In genomic region chr2:173224097-173224496, GRCm38 (mm10) we compare ENCODE assay signal across 12 mouse cellular contexts. TPM values are rescaled to one million over a fixed set of nuclear protein-coding genes. Genes with fewer than 3 reads are reported as not detected.
"Had no signal": no experiment of that assay in that cellular context is flagged by ENCODE, and none has a peak within 500 bp of the region (broad histone marks: within the 10 kb centered on the region; RNA-seq: fewer than 3 reads in every experiment).

No protein-coding gene starts in this region.

- ATAC-seq: liver, embryonic 12.5 days had no signal

- H3K4me1 ChIP-seq: liver, embryonic 12.5 days had no signal

- H3K4me2 ChIP-seq: liver, embryonic 12.5 days; midbrain, embryonic 11.5 days had no signal

- H3K27me3 ChIP-seq: liver, embryonic 12.5 days had no signal

- H3K27ac ChIP-seq: kidney, postnatal 0 days; liver, embryonic 12.5 days had no signal

- H3K36me3 ChIP-seq: liver, embryonic 12.5 days had no signal

- H3K4me3 ChIP-seq: liver, embryonic 12.5 days; megakaryocyte, embryonic 14.5 days had no signal

- DNase-seq: kidney, adult 9 months; kidney, postnatal 36 days; left cerebral cortex, postnatal 4 days; right cerebral cortex, postnatal 4 days; spleen, adult 18-20 months had no signal

- H3K9me3 ChIP-seq: liver, embryonic 12.5 days; megakaryocyte, embryonic 14.5 days had no signal

- H3K9ac ChIP-seq: liver, embryonic 12.5 days had no signal

RNA-seq across cellular contexts. Expression of gene Zbp1, which starts 5.4 kb away (rescaled TPM):
- total RNA-seq: layer of hippocampus, postnatal 14 days; left cerebral cortex, adult 18-20 months; midbrain, postnatal 0 days had no signal
